Comparison of ENCODE assay signal across 22 mouse cellular contexts in genomic region chr8:89325248-89325645, GRCm38 (mm10).
A peak's percentile ranks its signal among the peaks of the same experiment; 100 is the strongest.
DNase-seq lines count a peak whose midpoint lies in the region; ATAC-seq and TF ChIP-seq lines count a peak whose summit lies in the region.
"Had no signal": no experiment of that assay in that cellular context is flagged by ENCODE, and none has a peak within 500 bp of the region (broad histone marks: within the 10 kb centered on the region; RNA-seq: fewer than 3 reads in every experiment).

No protein-coding gene starts in this region.

- H3K9me3 ChIP-seq in forebrain, embryonic 10.5 days: no peaks in the 10 kb centered on the region
- no peaks in the 10 kb centered on the region for H3K9me3 ChIP-seq in forebrain, postnatal 0 days (ENCODE audit: low read length)
- H3K9me3 ChIP-seq in neural tube, embryonic 11.5 days (ENCODE audit: control insufficient read depth, low read length): no peaks in the 10 kb centered on the region
- no peaks in the 10 kb centered on the region for H3K9me3 ChIP-seq in neural tube, embryonic 15.5 days (replicated peaks)
- no peaks in the 10 kb centered on the region for H3K9me3 ChIP-seq in forebrain, embryonic 12.5 days
- H3K9me3 ChIP-seq in forebrain, embryonic 15.5 days: no peaks in the 10 kb centered on the region
- H3K9me3 ChIP-seq: hindbrain, embryonic 10.5 days; intestine, embryonic 15.5 days had no signal

- 67% methylated on average over 5 of the region's 5 CpGs for WGBS in forebrain, embryonic 10.5 days
- 26% methylated on average over 5 of the region's 5 CpGs for WGBS in forebrain, postnatal 0 days
- 67% methylated on average over 5 of the region's 5 CpGs for WGBS in neural tube, embryonic 11.5 days
- WGBS in neural tube, embryonic 15.5 days: 50% methylated on average over 5 of the region's 5 CpGs
- 33% methylated on average over 5 of the region's 5 CpGs for WGBS in forebrain, embryonic 12.5 days
- 19% methylated on average over 5 of the region's 5 CpGs for WGBS in forebrain, embryonic 15.5 days

- no peaks in the 10 kb centered on the region for H3K36me3 ChIP-seq in forebrain, embryonic 10.5 days (replicated peaks)
- no peaks in the 10 kb centered on the region for H3K36me3 ChIP-seq in forebrain, postnatal 0 days (ENCODE audit: insufficient read depth)
- no peaks in the 10 kb centered on the region for H3K36me3 ChIP-seq in neural tube, embryonic 11.5 days (ENCODE audit: control insufficient read depth, insufficient read depth, low read length)
- H3K36me3 ChIP-seq in neural tube, embryonic 15.5 days: no peaks in the 10 kb centered on the region
- H3K36me3 ChIP-seq in forebrain, embryonic 12.5 days (replicated peaks): no peaks in the 10 kb centered on the region
- H3K36me3 ChIP-seq in forebrain, embryonic 15.5 days: no peaks in the 10 kb centered on the region
- H3K36me3 ChIP-seq: hindbrain, embryonic 10.5 days; intestine, embryonic 15.5 days had no signal

- H3K27me3 ChIP-seq in forebrain, embryonic 10.5 days (ENCODE audit: poor library complexity, severe bottlenecking): no peaks in the 10 kb centered on the region; the same call in 1 of the 2 replicates
- no peaks in the 10 kb centered on the region for H3K27me3 ChIP-seq in forebrain, postnatal 0 days (ENCODE audit: insufficient read depth, low read length)
- H3K27me3 ChIP-seq in neural tube, embryonic 11.5 days (ENCODE audit: control insufficient read depth, insufficient read depth, low read length): no peaks in the 10 kb centered on the region
- H3K27me3 ChIP-seq in neural tube, embryonic 15.5 days (replicated peaks): no peaks in the 10 kb centered on the region
- H3K27me3 ChIP-seq in forebrain, embryonic 12.5 days: no peaks in the 10 kb centered on the region
- H3K27me3 ChIP-seq in forebrain, embryonic 15.5 days: no peaks in the 10 kb centered on the region
- H3K27me3 ChIP-seq: intestine, embryonic 15.5 days had no signal

- no peak overlapping the region for H3K4me3 ChIP-seq in forebrain, embryonic 10.5 days
- no peak overlapping the region for H3K4me3 ChIP-seq in forebrain, postnatal 0 days (ENCODE audit: low read depth, low read length)
- H3K4me3 ChIP-seq in neural tube, embryonic 11.5 days (ENCODE audit: low read depth, low read length): no peak overlapping the region
- H3K4me3 ChIP-seq in neural tube, embryonic 15.5 days (replicated peaks): no peak overlapping the region
- no peak overlapping the region for H3K4me3 ChIP-seq in forebrain, embryonic 12.5 days (replicated peaks)
- H3K4me3 ChIP-seq in forebrain, embryonic 15.5 days: no peak overlapping the region
- H3K4me3 ChIP-seq: heart, adult 2 months; hindbrain, embryonic 10.5 days; intestine, embryonic 15.5 days had no signal

- no peak for TF ChIP-seq CTCF in forebrain, postnatal 0 days (IDR thresholded peaks at IDR 0.05; ENCODE audit: low read depth)

- H3K9ac ChIP-seq in forebrain, postnatal 0 days: no peak overlapping the region
- H3K9ac ChIP-seq in neural tube, embryonic 11.5 days (ENCODE audit: low read length): no peak overlapping the region
- no peak overlapping the region for H3K9ac ChIP-seq in neural tube, embryonic 15.5 days (replicated peaks)
- H3K9ac ChIP-seq in forebrain, embryonic 12.5 days: no peak overlapping the region
- no peak overlapping the region for H3K9ac ChIP-seq in forebrain, embryonic 15.5 days (replicated peaks)
- H3K9ac ChIP-seq: hindbrain, embryonic 14.5 days; intestine, embryonic 15.5 days had no signal

- peak overlapping the region; percentile 82 for H3K27ac ChIP-seq in forebrain, embryonic 10.5 days
- no peak overlapping the region for H3K27ac ChIP-seq in forebrain, postnatal 0 days (ENCODE audit: low read depth, low read length)
- no peak overlapping the region for H3K27ac ChIP-seq in neural tube, embryonic 11.5 days (ENCODE audit: low read depth, low read length)
- no peak overlapping the region for H3K27ac ChIP-seq in neural tube, embryonic 15.5 days (replicated peaks)
- peak overlapping the region; percentile 83 for H3K27ac ChIP-seq in forebrain, embryonic 12.5 days
- peak overlapping the region; percentile 61 for H3K27ac ChIP-seq in forebrain, embryonic 15.5 days (replicated peaks)
- H3K27ac ChIP-seq: heart, adult 2 months; hindbrain, embryonic 10.5 days; hindbrain, embryonic 14.5 days; intestine, embryonic 15.5 days had no signal

- peaks cover 42% of the 10 kb centered on the region for H3K4me1 ChIP-seq in forebrain, embryonic 10.5 days
- H3K4me1 ChIP-seq in forebrain, postnatal 0 days (ENCODE audit: insufficient read depth): peaks cover 7% of the 10 kb centered on the region; the same call in 1 of the 2 replicates
- no peaks in the 10 kb centered on the region for H3K4me1 ChIP-seq in neural tube, embryonic 11.5 days (ENCODE audit: control insufficient read depth, insufficient read depth, low read length)
- H3K4me1 ChIP-seq in neural tube, embryonic 15.5 days: peaks cover 6% of the 10 kb centered on the region; the same call in 1 of the 2 replicates
- H3K4me1 ChIP-seq in forebrain, embryonic 12.5 days: peaks cover 21% of the 10 kb centered on the region
- H3K4me1 ChIP-seq in forebrain, embryonic 15.5 days: peaks cover 29% of the 10 kb centered on the region
- H3K4me1 ChIP-seq: intestine, embryonic 15.5 days had no signal

- no peak for DNase-seq in forebrain, embryonic 10.5 days (ENCODE audit: extremely low spot score, low spot score)
- no peak for DNase-seq in forebrain, postnatal 0 days
- no peak for DNase-seq in neural tube, embryonic 11.5 days (ENCODE audit: low spot score)
- no peak for DNase-seq in gastrocnemius, postnatal 36 days
- DNase-seq in thymus, adult 18-20 months: no peak
- DNase-seq: adrenal gland, adult 8-10 months; adrenal gland, postnatal 25 days; cerebellum, adult 18-20 months; cerebellum, adult 9-10 months; cerebellum, postnatal 14 days; gastrocnemius, postnatal 25 days; heart, adult 2 months; heart, postnatal 36 days; kidney, adult 11 months had no signal

- H3K4me2 ChIP-seq in forebrain, postnatal 0 days (ENCODE audit: low read depth): no peak overlapping the region
- H3K4me2 ChIP-seq in neural tube, embryonic 11.5 days (ENCODE audit: low read depth): no peak overlapping the region
- no peak overlapping the region for H3K4me2 ChIP-seq in neural tube, embryonic 15.5 days
- H3K4me2 ChIP-seq in forebrain, embryonic 12.5 days: peak overlapping the region; percentile 13
- H3K4me2 ChIP-seq in forebrain, embryonic 15.5 days (replicated peaks): peak overlapping the region; percentile 13; the same call in 1 of the 2 replicates
- H3K4me2 ChIP-seq: heart, embryonic 11.5 days; hindbrain, embryonic 14.5 days; intestine, embryonic 15.5 days had no signal

- no peak for ATAC-seq in forebrain, postnatal 0 days
- ATAC-seq in neural tube, embryonic 11.5 days (ENCODE audit: insufficient read depth, low FRiP score, low TSS enrichment): peak; percentile 11; the same call in 1 of the 2 replicates
- no peak for ATAC-seq in neural tube, embryonic 15.5 days (ENCODE audit: low FRiP score)
- ATAC-seq in forebrain, embryonic 12.5 days (ENCODE audit: low FRiP score): peak; percentile 43; the same call in 1 of the 2 replicates
- peak; percentile 36; the same call in 1 of the 2 replicates for ATAC-seq in forebrain, embryonic 15.5 days (replicated peaks)
- ATAC-seq: activated CD4-positive, CD25-positive, alpha-beta regulatory T cell, adult 4 months; intestine, embryonic 15.5 days had no signal

- intact Hi-C loops in gastrocnemius, postnatal 36 days (cut with DNase I): no loop called here

Comparison
In these comparisons a context has a peak if more than half of its experiments do, and no peak if none do; other contexts are left out.
1. H3K27ac ChIP-seq: peak in forebrain, embryonic 10.5 days (single experiment), forebrain, embryonic 12.5 days (single experiment) and forebrain, embryonic 15.5 days (single experiment); none in forebrain, postnatal 0 days (single experiment), neural tube, embryonic 11.5 days (single experiment) and neural tube, embryonic 15.5 days (single experiment).
2. ATAC-seq: peak in neural tube, embryonic 11.5 days (single experiment), forebrain, embryonic 12.5 days (single experiment) and forebrain, embryonic 15.5 days (single experiment); none in forebrain, postnatal 0 days (single experiment) and neural tube, embryonic 15.5 days (single experiment).
3. H3K4me2 ChIP-seq: peak in forebrain, embryonic 12.5 days (single experiment) and forebrain, embryonic 15.5 days (single experiment); none in forebrain, postnatal 0 days (single experiment), neural tube, embryonic 11.5 days (single experiment) and neural tube, embryonic 15.5 days (single experiment).